Mouse (Mus musculus) embryonic fibroblast, embryonic 13.5 days (primary cell): ENCODE measurements around the gene Fcgr4.
"Not testable (repeated sequence)": the region's sequence is repeated elsewhere in the genome, so short reads cannot be mapped to it uniquely, and the experiment has no call there.

Experiments used
- CTCF ChIP-seq: IDR thresholded peaks from 2 replicates; pipeline ENCODE4 v1.5.1; 2011; ENCODE audit warnings: mild to moderate bottlenecking, control low read depth, low read length, moderate library complexity, borderline replicate concordance; ENCODE audit not compliant: insufficient read depth
- POLR2A ChIP-seq: IDR thresholded peaks from 2 replicates; pipeline ENCODE4 v1.6.1; 2011; ENCODE audit warnings: low read depth, mild to moderate bottlenecking, control low read depth, low read length, moderate library complexity

GRCm38 (mm10) chr1:170975350-170975749, 43.4 kb upstream of the Fcgr4 start:
- TF ChIP-seq CTCF, POLR2A: not testable (repeated sequence)
